8 mouse cellular contexts compared by ENCODE assay signal in genomic region chr6:97759301-97759700, GRCm38 (mm10). TPM values are rescaled to one million over a fixed set of nuclear protein-coding genes. Genes with fewer than 3 reads are reported as not detected.
DNase-seq lines count a peak whose midpoint lies in the region; ATAC-seq and TF ChIP-seq lines count a peak whose summit lies in the region.

No protein-coding gene starts in this region.

- peak; percentile 95 for DNase-seq in midbrain, embryonic 11.5 days (ENCODE audit: low spot score, missing footprints)
- DNase-seq in adipocyte (ENCODE audit: low spot score): peak; percentile 87
- DNase-seq in hindbrain, embryonic 14.5 days (ENCODE audit: low spot score): peak; percentile 64
- DNase-seq in left cerebral cortex, postnatal 4 days: peak; percentile 65
- peak; percentile 45 for DNase-seq in urinary bladder, postnatal 25 days (ENCODE audit: low spot score)

- H3K36me3 ChIP-seq in midbrain, embryonic 11.5 days (ENCODE audit: control insufficient read depth, insufficient read depth, low read length): no peaks in the 10 kb centered on the region
- no peaks in the 10 kb centered on the region for H3K36me3 ChIP-seq in midbrain, embryonic 15.5 days (replicated peaks)
- no peaks in the 10 kb centered on the region for H3K36me3 ChIP-seq in hindbrain, embryonic 14.5 days (replicated peaks; ENCODE audit: control insufficient read depth, insufficient read depth)

- no peaks in the 10 kb centered on the region for H3K4me1 ChIP-seq in midbrain, embryonic 11.5 days (ENCODE audit: control insufficient read depth, insufficient read depth, low read length)
- no peaks in the 10 kb centered on the region for H3K4me1 ChIP-seq in midbrain, embryonic 15.5 days
- H3K4me1 ChIP-seq in cortical plate, adult 2 months (ENCODE audit: control insufficient read depth, insufficient read depth, low read length): 0 out of 2 replicates have a peak, but pooled peaks cover 2% of the 10 kb centered on the region
- H3K4me1 ChIP-seq in hindbrain, embryonic 14.5 days (replicated peaks; ENCODE audit: control insufficient read depth, insufficient read depth, low read length): no peaks in the 10 kb centered on the region

- ATAC-seq in midbrain, embryonic 11.5 days (ENCODE audit: low FRiP score): peak; percentile 48; the same call in 1 of the 2 replicates
- ATAC-seq in midbrain, embryonic 15.5 days (replicated peaks): no peak
- ATAC-seq in hindbrain, embryonic 14.5 days (ENCODE audit: low FRiP score): no peak
- 0 out of 2 replicates have a peak, but pooled peaks have one; percentile 23 for ATAC-seq in neutrophil, adult 5-6 weeks (ENCODE audit: extremely low read depth, insufficient number of reproducible peaks, low FRiP score, poor library complexity, severe bottlenecking)

- intact Hi-C loops in left cerebral cortex, postnatal 4 days (cut with DNase I): no loop called here

- no peak overlapping the region for H3K27ac ChIP-seq in midbrain, embryonic 11.5 days (ENCODE audit: low read depth, low read length)
- no peak overlapping the region for H3K27ac ChIP-seq in midbrain, embryonic 15.5 days
- no peak overlapping the region for H3K27ac ChIP-seq in cortical plate, adult 2 months (ENCODE audit: insufficient read depth, low read length)
- H3K27ac ChIP-seq in hindbrain, embryonic 14.5 days: no peak overlapping the region

- no peak overlapping the region for H3K4me2 ChIP-seq in midbrain, embryonic 11.5 days
- no peak overlapping the region for H3K4me2 ChIP-seq in midbrain, embryonic 15.5 days
- no peak overlapping the region for H3K4me2 ChIP-seq in hindbrain, embryonic 14.5 days (replicated peaks)

- H3K4me3 ChIP-seq in midbrain, embryonic 11.5 days (ENCODE audit: low read depth, low read length): no peak overlapping the region
- no peak overlapping the region for H3K4me3 ChIP-seq in midbrain, embryonic 15.5 days
- no peak overlapping the region for H3K4me3 ChIP-seq in cortical plate, adult 2 months (ENCODE audit: insufficient read depth, low read length)
- no peak overlapping the region for H3K4me3 ChIP-seq in hindbrain, embryonic 14.5 days (replicated peaks; ENCODE audit: low read length)

- no peak for TF ChIP-seq POLR2A in cortical plate, adult 2 months (IDR thresholded peaks at IDR 0.05; ENCODE audit: extremely low read depth, insufficient read depth, low read length)

- H3K27me3 ChIP-seq in midbrain, embryonic 11.5 days (ENCODE audit: control insufficient read depth, insufficient read depth, low read length): no peaks in the 10 kb centered on the region
- no peaks in the 10 kb centered on the region for H3K27me3 ChIP-seq in midbrain, embryonic 15.5 days (replicated peaks)
- H3K27me3 ChIP-seq in hindbrain, embryonic 14.5 days (ENCODE audit: control insufficient read depth, insufficient read depth, low read length): no peaks in the 10 kb centered on the region; the same call in 1 of the 2 replicates

- no peak overlapping the region for H3K9ac ChIP-seq in midbrain, embryonic 11.5 days (ENCODE audit: low read length)
- no peak overlapping the region for H3K9ac ChIP-seq in midbrain, embryonic 15.5 days
- H3K9ac ChIP-seq in hindbrain, embryonic 14.5 days: no peak overlapping the region

- peak; percentile 77 for TF ChIP-seq CTCF in cortical plate, adult 2 months (IDR thresholded peaks at IDR 0.05; ENCODE audit: extremely low read depth, insufficient read depth, low read length)

- no peaks in the 10 kb centered on the region for H3K9me3 ChIP-seq in midbrain, embryonic 11.5 days (ENCODE audit: control insufficient read depth, low read length)
- H3K9me3 ChIP-seq in midbrain, embryonic 15.5 days: no peaks in the 10 kb centered on the region
- no peaks in the 10 kb centered on the region for H3K9me3 ChIP-seq in hindbrain, embryonic 14.5 days (ENCODE audit: control insufficient read depth, low read length)

- WGBS in midbrain, embryonic 11.5 days: 21% methylated on average over 4 of the region's 4 CpGs
- WGBS in midbrain, embryonic 15.5 days: 22% methylated on average over 4 of the region's 4 CpGs
- 20% methylated on average over 4 of the region's 4 CpGs for WGBS in hindbrain, embryonic 14.5 days

RNA-seq across cellular contexts. Expression of gene Mitf, which starts 47.6 kb away (rescaled TPM):
- polyA plus RNA-seq in midbrain, embryonic 11.5 days (2014; fragmentation: Nextera tagmentation; extraction: Ambion mirVana): 0.30 and 0.72 TPM in 2 replicates
- polyA plus RNA-seq in midbrain, embryonic 15.5 days (2015; fragmentation: Nextera tagmentation; extraction: Ambion mirVana): 0.56 and 1.1 TPM in 2 replicates
- polyA plus RNA-seq in cortical plate, adult 2 months (2012; rRNA removed): 5.8 and 6.0 TPM in 2 replicates
- 1.4 and 3.1 TPM in 2 replicates for polyA plus RNA-seq in hindbrain, embryonic 14.5 days (2014; fragmentation: Nextera tagmentation; extraction: Ambion mirVana)
- 1 to 10 TPM; 1.1 to 2.0 TPM for total RNA-seq in left cerebral cortex, postnatal 4 days (2021)
- total RNA-seq in neutrophil, adult 5-6 weeks (2017): 6.9 and 10.0 TPM in 2 replicates

Comparison
In these comparisons a context has a peak if more than half of its experiments do, and no peak if none do; other contexts are left out.
1. ATAC-seq: peak in midbrain, embryonic 11.5 days (single experiment) and neutrophil, adult 5-6 weeks (single experiment); none in midbrain, embryonic 15.5 days (single experiment) and hindbrain, embryonic 14.5 days (single experiment).
2. DNase-seq: peak in every context shown above with its lines; median percentile 95 in midbrain, embryonic 11.5 days; 87 in adipocyte; 65 in left cerebral cortex, postnatal 4 days; 64 in hindbrain, embryonic 14.5 days; 45 in urinary bladder, postnatal 25 days.